Mouse (Mus musculus): ENCODE results near the gene Avpr2.

The Avpr2 gene

DNA sequence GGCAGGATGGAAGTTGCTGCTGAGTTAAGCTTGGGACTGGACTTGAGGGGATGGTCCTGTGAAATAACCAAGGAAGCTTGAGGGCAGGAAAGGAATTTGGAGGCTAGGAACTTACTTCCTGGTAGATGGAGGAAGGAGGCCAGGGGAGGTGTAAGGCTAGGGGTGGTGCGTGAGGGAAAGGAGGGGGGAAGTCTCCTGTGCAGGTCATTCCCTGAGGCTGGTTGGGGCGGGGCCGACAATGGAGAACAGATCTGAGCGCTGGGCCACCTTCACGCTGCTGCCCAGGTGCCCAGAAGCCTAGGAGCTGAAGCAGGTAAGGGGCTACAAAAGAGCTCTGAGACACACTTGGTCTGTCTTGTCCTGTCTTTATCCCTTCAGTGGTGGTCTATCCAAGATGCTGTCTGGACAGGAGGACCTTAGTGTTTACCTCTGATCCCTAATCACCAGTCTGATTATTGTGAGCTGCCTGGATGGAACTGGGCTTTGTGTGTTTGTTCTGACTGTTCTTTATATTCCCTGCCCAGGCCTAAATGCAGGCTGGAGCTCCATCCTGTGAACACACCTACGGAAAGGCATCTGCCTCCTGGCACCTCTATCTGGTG is at the start of gene Avpr2:
Gene Avpr2, plus strand, starts transcription at position 552 of the 602 bp plus-strand sequence.
- DNase-seq (ENCODE audit: low read depth, low spot score) = no peak

- DNase-seq (ENCODE audit: low read depth, low spot score) = no peak
Measured at GRCm38 (mm10) chrX:73854326-73855086, 37.4 kb upstream of the Avpr2 start.

DNA sequence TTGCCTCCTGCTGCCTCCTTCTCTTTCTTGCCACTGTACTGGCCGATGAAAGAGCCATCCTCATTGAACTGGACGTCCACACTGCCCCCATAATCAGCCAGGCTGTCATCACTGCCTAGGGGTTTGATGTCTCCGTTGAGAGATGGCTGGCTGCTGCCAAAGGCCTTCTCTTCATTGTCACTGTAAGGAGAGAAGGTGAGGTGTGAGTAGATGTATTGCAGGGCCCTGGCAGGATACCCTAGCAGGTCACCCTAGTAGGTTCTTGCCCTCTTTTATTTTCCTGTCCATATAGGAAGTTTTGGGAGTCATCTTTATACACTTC is 36.9 kb upstream of the Avpr2 start:
- no peak for DNase-seq (ENCODE audit: low read depth, low spot score)

DNA sequence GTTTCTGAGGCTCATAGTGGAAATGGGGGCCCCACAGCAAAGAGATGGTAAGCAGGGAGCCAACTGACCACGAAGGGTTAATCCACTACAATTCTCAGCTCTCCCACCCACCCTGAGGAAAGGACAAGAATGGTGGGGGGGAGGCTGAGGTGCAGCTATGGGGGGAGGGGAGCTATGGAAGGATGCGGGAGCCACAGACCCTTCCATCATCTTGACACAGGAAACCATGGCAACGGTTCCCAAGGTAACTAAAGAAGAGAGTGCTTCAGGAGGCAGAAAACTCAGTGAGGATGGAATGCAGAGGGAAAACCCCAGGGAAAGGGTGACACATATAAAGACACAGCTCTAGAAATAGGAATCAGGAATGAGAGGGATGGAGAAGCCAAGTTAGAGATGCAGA is 27.2 kb upstream of the Avpr2 start:
- no peak for DNase-seq (ENCODE audit: low read depth, low spot score)

GRCm38 (mm10) chrX:73867256-73867655 is 24.6 kb upstream of the Avpr2 start:
- no peak for DNase-seq (ENCODE audit: low read depth, low spot score)

DNA sequence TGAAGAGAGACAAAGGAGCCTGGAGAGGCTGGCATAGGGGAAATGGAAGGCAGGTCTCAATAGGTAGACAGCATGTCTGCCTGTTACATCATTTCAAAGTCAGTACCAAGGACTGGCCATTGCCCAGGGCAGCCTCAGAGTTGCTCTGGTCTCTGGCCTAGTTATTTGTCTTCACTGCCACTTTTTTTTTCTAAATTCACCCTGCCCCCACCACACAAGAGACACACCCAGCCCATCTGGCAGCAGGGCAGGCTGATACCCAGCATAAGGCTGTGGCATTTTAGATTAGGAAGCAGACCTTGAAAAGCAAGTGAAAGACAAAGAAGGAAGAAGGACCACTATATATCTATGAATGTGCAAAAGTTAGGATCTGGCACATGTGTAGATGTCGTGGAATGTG is 24.1 kb upstream of the Avpr2 start:
- DNase-seq (ENCODE audit: low read depth, low spot score) = no peak

GRCm38 (mm10) chrX:73869334-73869733 is 22.6 kb upstream of the Avpr2 start:
- DNase-seq (ENCODE audit: low read depth, low spot score) = peak; percentile 44

DNA sequence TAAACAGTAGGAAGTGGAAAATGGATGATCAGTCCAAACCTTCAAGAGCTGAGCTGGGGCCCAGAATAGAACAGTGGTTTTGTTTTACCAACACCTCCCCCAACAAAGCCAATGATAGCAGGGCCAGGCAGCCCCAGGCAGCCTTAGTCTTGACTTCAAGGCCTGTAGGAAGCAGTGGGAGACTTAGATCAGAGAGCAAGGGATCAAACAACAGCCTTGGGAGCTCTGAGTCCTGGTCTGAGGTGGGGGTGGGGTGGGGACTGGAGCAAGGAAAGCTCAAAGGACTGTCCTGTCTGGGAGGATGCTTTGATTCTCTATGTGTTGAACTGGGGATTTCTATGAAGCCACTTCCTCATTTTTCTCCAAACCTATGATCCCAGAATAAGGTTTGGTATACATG is 20.4 kb upstream of the Avpr2 start:
- DNase-seq (ENCODE audit: low read depth, low spot score) = no peak

- DNase-seq (ENCODE audit: low read depth, low spot score) = no peak
Measured at GRCm38 (mm10) chrX:73871956-73872355, 19.9 kb upstream of the Avpr2 start.

DNA sequence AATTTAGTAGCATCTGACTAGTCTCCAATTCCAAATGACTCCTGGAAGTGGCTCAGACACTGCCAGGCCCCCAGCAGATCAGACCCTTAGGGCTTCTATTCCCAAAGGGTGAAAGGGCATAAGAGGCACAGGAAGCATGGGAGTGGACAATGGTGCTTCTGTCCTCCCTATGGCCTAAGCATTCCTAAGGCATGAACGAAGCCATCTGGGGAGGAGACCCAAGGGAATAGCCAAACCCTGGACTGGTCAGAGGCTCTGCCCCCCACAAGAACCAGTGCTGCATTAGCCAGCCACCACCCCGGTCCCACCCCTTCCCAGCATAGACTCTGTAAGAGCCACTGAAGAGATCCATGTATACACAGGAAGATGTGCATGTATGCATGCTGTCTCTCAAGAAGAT is 16.0 kb upstream of the Avpr2 start:
- peak; percentile 57 for DNase-seq (ENCODE audit: low read depth, low spot score)

- no peak for DNase-seq (ENCODE audit: low read depth, low spot score)
Measured at GRCm38 (mm10) chrX:73877014-73877413, 14.9 kb upstream of the Avpr2 start.

DNA sequence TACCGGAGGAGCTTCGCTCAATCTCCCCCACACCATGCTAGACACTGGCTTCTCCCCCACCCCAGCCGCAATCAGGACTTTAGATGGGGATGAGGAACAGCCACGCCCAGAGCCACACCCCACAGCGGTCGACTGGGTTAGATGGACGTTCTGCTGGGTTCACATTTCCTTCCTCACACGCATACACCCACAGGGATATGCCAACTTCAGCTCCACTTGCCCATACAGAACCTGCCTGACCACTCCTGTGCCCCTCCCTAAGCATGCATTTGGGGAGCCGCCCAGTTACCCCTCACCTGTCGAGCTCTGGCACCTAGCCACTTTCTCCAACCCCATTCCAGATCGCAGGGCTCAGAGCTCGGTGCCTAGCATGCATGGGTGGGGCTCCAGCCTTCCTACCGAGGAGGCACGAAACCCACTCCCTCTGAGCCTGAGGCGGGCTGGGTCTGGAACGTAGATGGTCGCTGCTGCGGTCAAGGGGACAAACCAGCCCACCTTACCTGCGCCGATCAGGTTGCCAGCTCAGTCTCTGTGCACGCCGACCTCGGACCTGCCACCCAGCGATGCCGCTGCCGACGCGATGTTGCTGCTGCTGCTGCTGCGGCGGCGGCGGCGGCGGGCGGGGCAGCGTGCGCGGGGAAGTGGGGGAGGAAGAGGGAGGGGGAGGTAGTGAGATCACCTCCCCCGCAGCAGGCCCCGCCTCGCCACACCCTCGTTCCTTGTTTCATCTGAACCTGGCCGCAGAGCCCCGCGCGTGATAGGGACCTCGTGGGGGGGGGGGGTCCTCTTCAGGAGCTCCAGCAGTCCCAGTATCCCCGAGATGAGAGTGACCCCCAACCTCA is 11.5 kb upstream of the Avpr2 start:
- no peak for DNase-seq (ENCODE audit: low read depth, low spot score)

GRCm38 (mm10) chrX:73881036-73881427 is 10.9 kb upstream of the Avpr2 start:
- no peak for DNase-seq (ENCODE audit: low read depth, low spot score)

- no peak for DNase-seq (ENCODE audit: low read depth, low spot score)
Measured at GRCm38 (mm10) chrX:73881463-73881862, 10.4 kb upstream of the Avpr2 start.

DNA sequence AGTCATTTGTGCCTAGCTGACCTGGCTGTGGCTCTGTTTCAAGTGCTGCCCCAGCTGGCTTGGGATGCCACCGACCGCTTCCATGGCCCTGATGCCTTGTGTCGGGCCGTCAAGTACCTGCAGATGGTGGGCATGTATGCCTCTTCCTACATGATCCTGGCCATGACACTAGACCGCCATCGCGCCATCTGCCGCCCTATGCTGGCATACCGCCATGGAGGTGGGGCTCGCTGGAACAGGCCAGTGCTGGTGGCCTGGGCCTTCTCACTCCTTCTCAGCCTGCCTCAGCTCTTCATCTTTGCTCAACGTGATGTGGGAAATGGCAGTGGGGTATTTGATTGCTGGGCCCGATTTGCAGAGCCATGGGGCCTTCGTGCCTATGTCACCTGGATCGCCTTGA is 931 bp downstream of the Avpr2 start:
- DNase-seq (ENCODE audit: low read depth, low spot score) = no peak

DNA sequence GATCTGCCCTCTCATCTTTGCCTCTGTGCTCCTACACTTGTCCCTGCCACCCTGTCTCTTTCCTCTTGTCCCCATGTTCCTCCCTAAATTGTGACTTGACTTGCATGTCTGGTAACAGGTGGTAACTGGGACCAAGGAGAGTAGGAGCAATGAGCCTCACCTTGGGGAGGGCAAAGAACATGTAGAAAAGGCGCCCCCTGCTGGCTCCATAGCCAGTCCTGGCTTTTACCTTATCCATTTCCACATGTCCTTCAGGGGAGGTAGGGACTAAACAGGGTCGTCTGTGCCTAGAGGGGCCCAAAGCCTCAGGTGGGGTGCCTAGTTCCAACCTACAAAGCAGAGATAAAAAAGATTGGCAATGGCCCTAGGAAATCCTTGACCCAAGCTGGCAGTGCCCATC is 3.8 kb downstream of the Avpr2 start, which contains the start of gene L1cam:
Gene L1cam, minus strand, starts transcription at position 387 of the 400 bp plus-strand sequence.
- peak; percentile 58 for DNase-seq (ENCODE audit: low read depth, low spot score)

GRCm38 (mm10) chrX:73897959-73898358 is 6.1 kb downstream of the Avpr2 start:
- DNase-seq (ENCODE audit: low read depth, low spot score) = peak; percentile 40

- no peak for DNase-seq (ENCODE audit: low read depth, low spot score)
Measured at GRCm38 (mm10) chrX:73910049-73910448, 18.1 kb downstream of the Avpr2 start.

DNA sequence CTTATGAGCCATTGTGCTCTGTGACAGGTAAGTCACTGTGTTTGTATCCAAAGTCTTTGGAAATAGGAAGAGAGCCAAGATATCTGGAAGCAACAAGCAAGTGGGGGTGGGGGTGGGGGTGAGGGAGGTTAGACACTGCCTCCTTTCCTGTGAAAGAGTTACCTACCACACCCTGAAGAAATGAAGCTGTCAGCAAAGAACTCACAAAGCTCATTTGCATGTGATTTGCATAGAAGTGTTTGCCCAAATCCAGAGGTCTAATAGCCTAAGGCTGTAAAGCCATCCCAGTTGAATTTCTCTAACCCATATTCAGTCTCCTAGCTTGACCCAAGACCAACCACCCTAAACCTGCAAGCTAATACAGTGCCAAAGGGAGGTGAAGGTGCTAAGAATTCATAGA is 18.5 kb downstream of the Avpr2 start:
- DNase-seq (ENCODE audit: low read depth, low spot score) = no peak

DNA sequence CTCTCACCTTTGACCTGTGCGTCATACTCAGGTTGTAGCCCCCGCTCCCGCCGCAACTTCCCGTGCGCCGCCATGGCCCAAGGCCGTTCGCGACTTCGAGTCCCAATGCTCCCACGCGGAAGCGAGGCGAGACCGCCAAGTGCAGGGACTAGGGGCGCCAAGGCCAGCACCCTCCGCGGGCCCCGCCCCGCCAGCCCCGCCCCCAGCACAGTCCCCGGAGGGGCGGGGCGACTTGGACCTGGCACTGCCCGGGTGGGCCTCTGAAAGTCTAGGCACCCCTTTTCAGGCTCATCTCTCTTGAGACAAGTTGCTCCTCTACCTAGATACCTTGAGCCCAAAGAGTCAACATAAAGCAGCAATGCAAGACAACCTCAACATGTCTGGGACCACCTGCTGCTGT is 19.3 kb downstream of the Avpr2 start:
- no peak for DNase-seq (ENCODE audit: low read depth, low spot score)

GRCm38 (mm10) chrX:73911588-73911987 is 19.7 kb downstream of the Avpr2 start:
- DNase-seq (ENCODE audit: low read depth, low spot score) = no peak

- peak; percentile 99 for DNase-seq (ENCODE audit: low read depth, low spot score)
Measured at GRCm38 (mm10) chrX:73914827-73915703, 23.2 kb downstream of the Avpr2 start.
